ENCODE assay signal across 8 mouse cellular contexts in the genomic region with DNA sequence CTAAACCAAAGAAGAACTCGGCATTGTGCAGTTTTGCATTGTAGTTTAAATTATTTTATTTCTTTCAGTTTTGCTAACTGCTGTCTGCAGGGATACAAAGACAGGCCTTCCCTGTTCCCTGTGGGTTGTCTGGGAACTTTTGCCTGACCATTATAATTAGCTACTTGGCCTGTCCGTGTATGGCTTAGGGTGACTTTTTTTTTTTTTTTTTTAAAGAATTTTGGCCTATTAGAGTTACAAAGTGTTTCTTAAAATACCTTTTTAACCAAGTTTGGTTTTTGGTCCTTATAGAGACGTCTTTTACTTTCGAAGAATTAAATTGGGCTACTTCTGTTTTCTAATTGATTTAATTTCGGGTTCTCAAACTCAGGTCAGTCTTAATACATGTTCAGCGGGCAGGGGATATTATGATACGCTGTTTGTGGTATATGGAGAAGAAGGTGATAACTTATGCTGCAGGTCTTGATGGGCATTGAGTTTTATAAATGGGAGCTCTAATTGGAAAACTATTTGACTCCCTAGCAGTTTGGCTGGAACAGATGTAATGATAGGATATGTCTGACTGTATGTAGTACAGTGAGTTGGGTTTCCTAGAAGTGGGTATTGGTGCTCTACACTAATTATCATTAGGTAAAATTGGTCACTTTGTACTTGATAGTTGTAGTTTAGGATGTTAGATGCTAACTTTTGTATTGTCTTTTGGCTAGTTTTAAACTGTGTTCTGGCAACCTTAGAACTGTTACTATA. TPM values are rescaled to one million over a fixed set of nuclear protein-coding genes. Genes with fewer than 3 reads are reported as not detected.
DNase-seq lines count a peak whose midpoint lies in the region; ATAC-seq and TF ChIP-seq lines count a peak whose summit lies in the region.

No protein-coding gene starts in this region.

- no peak for DNase-seq in heart, adult 2 months
- DNase-seq in heart, adult 11 months: no peak
- DNase-seq in cerebellum, adult 9-11 months: no peak
- no peak for DNase-seq in cerebellum, adult 18-20 months
- no peak for DNase-seq in urinary bladder, adult 2 months (ENCODE audit: low spot score)

- ATAC-seq in forebrain, embryonic 13.5 days: peak; percentile 12; the same call in 1 of the 2 replicates
- no peak for ATAC-seq in liver, embryonic 15.5 days (ENCODE audit: insufficient read depth)

- no peaks in the 10 kb centered on the region for H3K27me3 ChIP-seq in heart, adult 2 months (ENCODE audit: control insufficient read depth, insufficient read depth, low read length)
- H3K27me3 ChIP-seq in E14TG2a.4 (ENCODE audit: insufficient read depth, low read length): no peaks in the 10 kb centered on the region
- no peaks in the 10 kb centered on the region for H3K27me3 ChIP-seq in forebrain, embryonic 13.5 days
- no peaks in the 10 kb centered on the region for H3K27me3 ChIP-seq in liver, embryonic 15.5 days

- peak overlapping the region; percentile 66 for H3K4me2 ChIP-seq in forebrain, embryonic 13.5 days
- H3K4me2 ChIP-seq in liver, embryonic 15.5 days: peak overlapping the region; percentile 88

- H3K9me3 ChIP-seq in E14TG2a.4 (ENCODE audit: low read length): no peaks in the 10 kb centered on the region
- H3K9me3 ChIP-seq in forebrain, embryonic 13.5 days (replicated peaks): no peaks in the 10 kb centered on the region
- no peaks in the 10 kb centered on the region for H3K9me3 ChIP-seq in liver, embryonic 15.5 days (replicated peaks)

- no peaks in the 10 kb centered on the region; the same call in 1 of the 2 replicates for H3K79me2 ChIP-seq in heart, adult 2 months (replicated peaks; ENCODE audit: control insufficient read depth, insufficient read depth, low read length)

- peaks cover 13% of the 10 kb centered on the region for H3K36me3 ChIP-seq in heart, adult 2 months (ENCODE audit: control insufficient read depth, insufficient read depth, low read length)
- H3K36me3 ChIP-seq in E14TG2a.4 (ENCODE audit: insufficient read depth, low read length): no peaks in the 10 kb centered on the region
- no peaks in the 10 kb centered on the region for H3K36me3 ChIP-seq in forebrain, embryonic 13.5 days (ENCODE audit: poor library complexity, severe bottlenecking)
- H3K36me3 ChIP-seq in liver, embryonic 15.5 days (replicated peaks): no peaks in the 10 kb centered on the region

- WGBS in heart, adult 2 months: 13% methylated on average over 7 of the region's 7 CpGs
- 17% methylated on average over 7 of the region's 7 CpGs for WGBS in forebrain, embryonic 13.5 days
- WGBS in liver, embryonic 15.5 days (ENCODE audit: insufficient replicate concordance): 13% methylated on average over 7 of the region's 7 CpGs

- TF ChIP-seq POLR2A in heart, adult 2 months (IDR thresholded peaks at IDR 0.05; ENCODE audit: insufficient read depth, low read depth, low read length): no peak

- TF ChIP-seq EP300 in heart, adult 2 months (IDR thresholded peaks at IDR 0.05; ENCODE audit: insufficient read depth, low read depth, low read length): no peak

- H3K4me3 ChIP-seq in heart, adult 2 months: peak overlapping the region; percentile 72
- H3K4me3 ChIP-seq in E14TG2a.4 (replicated peaks; ENCODE audit: low read length): peak overlapping the region; percentile 86
- peak overlapping the region; percentile 91 for H3K4me3 ChIP-seq in forebrain, embryonic 13.5 days
- peak overlapping the region; percentile 91 for H3K4me3 ChIP-seq in liver, embryonic 15.5 days (replicated peaks)

- peaks cover 5% of the 10 kb centered on the region for H3K4me1 ChIP-seq in heart, adult 2 months (ENCODE audit: control insufficient read depth, insufficient read depth, low read length)
- H3K4me1 ChIP-seq in E14TG2a.4 (replicated peaks; ENCODE audit: low read depth, low read length): peaks cover 49% of the 10 kb centered on the region
- peaks cover 17% of the 10 kb centered on the region for H3K4me1 ChIP-seq in forebrain, embryonic 13.5 days
- peaks cover 15% of the 10 kb centered on the region for H3K4me1 ChIP-seq in liver, embryonic 15.5 days (replicated peaks)

- peak overlapping the region; percentile 95 for H3K27ac ChIP-seq in heart, adult 2 months
- H3K27ac ChIP-seq in forebrain, embryonic 13.5 days: peak overlapping the region; percentile 97
- peak overlapping the region; percentile 89 for H3K27ac ChIP-seq in liver, embryonic 15.5 days (replicated peaks)

- TF ChIP-seq CTCF in heart, adult 2 months (IDR thresholded peaks at IDR 0.05): no peak
- no peak for TF ChIP-seq CTCF in E14TG2a.4 (conservative IDR thresholded peaks at IDR 0.05; ENCODE audit: low read length)

- peak overlapping the region; percentile 59; the same call in 1 of the 2 replicates for H3K9ac ChIP-seq in heart, adult 2 months (ENCODE audit: low read depth, low read length)
- peak overlapping the region; percentile 99 for H3K9ac ChIP-seq in forebrain, embryonic 13.5 days
- peak overlapping the region; percentile 94 for H3K9ac ChIP-seq in liver, embryonic 15.5 days

- intact Hi-C loops in heart, adult 2 months (cut with DNase I): loop anchor here (2.0 to 5.0 kb wide), 3 partner anchors 132 to 323 kb away; a partner anchor contains a TSS

RNA-seq across cellular contexts. Expression of a gene that starts 0.9 kb away (rescaled TPM):
- total RNA-seq in heart, adult 2 months (2021): 10 to 100 TPM; 17.8 to 18.8 TPM
- 7.9 and 17.0 TPM in 2 replicates for polyA plus RNA-seq in heart, adult 2 months (2012; rRNA removed)
- polyA plus RNA-seq in forebrain, embryonic 13.5 days (2015; fragmentation: Nextera tagmentation; extraction: Ambion mirVana): 9.4 and 10.1 TPM in 2 replicates
- polyA plus RNA-seq in liver, embryonic 15.5 days (2015; fragmentation: Nextera tagmentation; extraction: Ambion mirVana): 3.7 and 4.2 TPM in 2 replicates
- 24.8 and 26.6 TPM in 2 replicates for polyA plus RNA-seq in urinary bladder, adult 2 months (2012; rRNA removed)
